Mouse (Mus musculus) right cerebral cortex, postnatal 36 days (tissue): ENCODE data around the gene Tm2d3.
A peak's percentile ranks its signal among the peaks of the same experiment; 100 is the strongest.

Experiments used
- DNase-seq, 2 experiments: peaks; one replicate each; pipeline ENCODE4 v3.0.0; 2022; ENCODE audit warnings: low spot score in 2 of 2, mixed read lengths in 1 of 2

Tm2d3 gene

GRCm38 (mm10) chr7:65690869-65691268 is at the start of gene Tm2d3:
Gene Tm2d3 (plus strand): TSS chr7:65691169.
- DNase-seq, result no peak

GRCm38 (mm10) chr7:65642371-65643304 is 48.3 kb upstream of the Tm2d3 start:
- DNase-seq, result no peak

DNA sequence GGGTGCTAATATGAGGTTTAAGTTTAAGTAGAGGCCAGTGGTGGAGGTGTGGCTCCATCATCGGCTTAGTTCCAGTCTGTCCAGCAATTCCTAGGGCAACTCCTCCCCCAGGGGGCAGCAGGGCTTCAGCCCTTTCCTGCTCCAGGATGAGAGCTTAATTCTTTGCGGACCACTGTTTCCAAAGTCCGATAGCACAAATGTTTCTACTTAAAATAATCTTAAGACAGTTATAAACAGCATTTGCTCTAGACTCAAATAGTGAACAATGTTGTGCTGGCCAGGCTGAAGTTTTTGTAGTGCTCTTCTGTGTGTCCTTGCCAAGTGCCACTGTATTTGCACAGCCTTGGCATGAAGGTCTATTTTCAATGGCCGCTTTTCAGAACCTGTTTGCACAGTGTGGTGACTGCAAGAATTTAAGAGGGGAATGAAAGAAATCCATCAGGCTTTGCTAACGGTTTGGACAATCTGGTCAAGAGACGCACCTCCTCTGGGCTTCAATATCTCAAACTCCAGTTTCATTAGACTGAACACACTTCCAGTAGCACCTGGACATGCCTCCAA is 47.0 kb upstream of the Tm2d3 start:
- DNase-seq, result no peak

DNA sequence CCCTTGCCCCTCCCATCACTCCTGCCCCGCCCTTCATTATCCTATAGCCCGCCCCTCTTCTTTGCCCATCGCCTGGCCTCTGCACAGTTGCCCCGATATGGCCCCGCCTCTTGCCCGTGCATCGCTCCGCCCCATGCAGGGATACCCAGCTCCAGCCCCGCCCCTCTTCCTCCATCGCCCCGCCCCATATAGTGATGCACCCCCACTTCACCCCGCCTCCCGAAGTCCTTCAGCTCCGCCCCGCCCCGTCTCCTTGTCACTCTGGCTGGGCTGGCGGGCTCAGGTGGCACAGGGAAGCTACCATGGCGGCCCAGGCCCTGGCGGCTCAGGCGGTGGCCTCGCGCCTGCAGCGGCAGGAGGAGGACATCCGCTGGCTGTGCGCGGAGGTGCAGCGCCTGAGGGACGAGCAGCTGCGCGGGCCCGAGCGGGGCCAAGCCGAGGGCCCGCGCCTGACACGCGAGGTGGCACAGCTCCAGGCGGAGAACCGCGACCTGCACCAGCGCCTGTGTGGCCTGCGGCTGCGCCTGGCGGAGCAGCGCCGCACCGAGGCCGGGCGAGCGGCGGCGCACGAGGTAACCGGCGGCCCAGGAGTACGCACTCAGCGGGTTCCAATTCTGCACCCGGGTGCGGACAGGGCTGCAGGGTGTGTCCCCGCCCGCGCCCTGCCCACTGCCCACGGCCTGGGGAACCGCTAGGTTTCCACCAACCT is 46.2 kb upstream of the Tm2d3 start, which contains the start of gene Tarsl2:
Gene Tarsl2, plus strand, starts transcription at position 256 of the 709 bp plus-strand sequence.
- DNase-seq, result peak; percentile 93 to 95

DNA sequence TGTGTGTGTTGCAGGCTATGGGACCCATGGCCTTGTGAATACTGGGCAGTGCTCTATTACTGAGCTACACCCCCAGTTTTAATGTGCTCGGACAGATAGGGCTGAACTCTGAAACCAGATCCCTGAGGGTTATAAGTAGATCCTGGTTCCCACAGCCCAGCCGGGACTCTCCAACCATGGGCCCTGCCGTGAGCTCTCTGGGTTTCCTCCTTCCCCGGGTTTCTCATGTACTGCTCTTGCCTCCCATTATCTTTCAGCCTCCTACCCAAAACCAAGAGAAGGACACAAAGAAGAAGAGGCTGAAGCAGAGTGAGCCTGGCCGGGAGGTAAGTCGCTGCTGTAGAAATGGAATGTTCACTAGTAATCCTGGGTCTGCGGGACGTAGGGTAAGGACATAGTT is 45.0 kb upstream of the Tm2d3 start:
- no peak for DNase-seq

DNA sequence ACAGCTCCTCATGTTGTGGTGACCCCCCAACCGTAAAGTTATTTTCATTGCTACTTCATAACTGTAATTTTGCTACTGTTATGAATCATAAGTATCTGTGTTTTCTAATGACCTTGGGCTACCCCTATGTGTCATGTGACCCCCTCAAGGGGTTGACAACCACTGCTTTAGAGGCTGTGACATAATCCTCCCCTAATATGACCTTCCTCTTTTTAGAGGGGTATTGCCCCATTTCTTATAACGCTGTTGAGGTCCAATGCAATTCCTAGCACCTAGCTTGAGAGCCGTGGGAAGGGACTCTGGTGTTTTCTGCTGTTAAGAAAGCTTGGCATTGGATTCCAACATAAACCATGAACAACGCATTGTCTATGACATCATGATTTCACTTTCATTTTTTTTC is 40.3 kb upstream of the Tm2d3 start:
- DNase-seq, result no peak

DNA sequence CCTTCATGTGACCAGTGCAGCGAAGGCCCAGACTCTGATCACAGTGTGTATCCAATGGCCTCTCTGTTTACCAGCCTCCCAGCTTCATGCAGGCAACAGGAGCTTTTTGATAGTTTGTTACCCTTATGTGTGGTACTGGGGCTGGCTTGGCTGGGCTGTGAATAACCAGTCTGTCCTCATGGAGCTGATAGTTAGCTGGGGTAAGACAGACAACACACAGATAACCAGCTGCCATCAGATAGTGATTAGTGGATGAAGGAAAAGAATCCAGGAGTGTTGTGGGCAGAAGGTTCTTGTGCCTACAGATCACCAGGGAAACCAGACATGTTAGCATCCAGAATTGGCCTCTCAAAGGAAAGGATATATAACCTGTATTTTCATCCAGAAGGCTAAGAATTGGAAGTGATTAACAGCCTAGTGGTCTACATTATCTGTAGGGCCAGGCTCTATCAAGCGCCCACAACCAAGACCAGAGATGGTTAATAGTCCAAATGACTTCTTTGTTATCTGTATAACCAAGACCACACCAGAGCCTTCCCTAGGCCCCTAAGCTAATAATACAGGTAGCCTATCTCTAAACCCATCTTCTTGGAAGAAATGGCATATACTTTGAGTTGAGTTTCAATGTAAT is 33.4 kb upstream of the Tm2d3 start:
- no peak for DNase-seq

DNA sequence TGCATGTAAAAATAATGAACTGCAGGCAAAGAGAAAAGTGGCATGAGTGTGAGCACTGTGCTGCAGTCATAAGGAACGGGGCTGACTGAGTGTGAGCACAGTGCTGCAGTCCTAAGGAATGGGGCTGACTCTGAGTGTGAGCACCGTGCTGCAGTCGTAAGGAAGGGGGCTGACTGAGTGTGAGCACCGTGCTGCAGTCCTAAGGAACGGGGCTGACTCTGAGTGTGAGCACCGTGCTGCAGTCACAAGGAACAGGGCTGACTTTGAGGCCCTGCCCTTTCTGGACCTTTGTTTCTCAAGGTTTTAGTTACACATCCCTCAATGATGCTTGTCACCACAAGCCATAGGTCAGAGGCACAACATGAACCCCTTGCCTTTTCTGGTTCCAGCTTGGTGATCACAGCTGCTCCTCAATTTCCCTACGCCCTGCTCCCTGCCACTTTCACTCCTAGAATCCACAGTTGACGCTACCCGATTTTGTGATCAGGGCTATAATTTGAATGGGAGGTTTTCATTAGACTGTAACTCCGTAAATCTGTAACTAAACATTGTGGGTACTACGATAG is 27.7 kb upstream of the Tm2d3 start:
- DNase-seq, result no peak

DNA sequence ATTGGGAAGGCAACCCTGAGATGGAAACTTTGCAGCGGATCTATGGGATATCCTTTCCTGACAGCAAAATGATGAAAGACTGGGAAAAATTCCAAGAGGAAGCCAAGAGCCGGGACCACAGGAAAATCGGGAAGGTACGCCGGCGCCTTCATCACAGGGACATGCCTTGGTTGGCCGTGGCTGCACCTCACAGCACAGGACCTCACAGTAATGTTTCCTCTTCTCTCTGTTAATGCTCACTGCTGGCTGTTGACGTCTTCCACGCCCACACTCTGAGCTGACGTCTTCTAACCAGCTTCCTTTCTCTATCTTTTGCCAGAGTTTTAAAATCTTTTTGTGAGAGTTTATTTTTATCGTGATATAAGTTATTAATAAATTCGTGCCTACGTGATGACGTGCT is 27.1 kb upstream of the Tm2d3 start:
- DNase-seq, result peak in 1 of 2 experiments; percentile 59

GRCm38 (mm10) chr7:65667491-65667890 is 23.5 kb upstream of the Tm2d3 start:
- no peak for DNase-seq

DNA sequence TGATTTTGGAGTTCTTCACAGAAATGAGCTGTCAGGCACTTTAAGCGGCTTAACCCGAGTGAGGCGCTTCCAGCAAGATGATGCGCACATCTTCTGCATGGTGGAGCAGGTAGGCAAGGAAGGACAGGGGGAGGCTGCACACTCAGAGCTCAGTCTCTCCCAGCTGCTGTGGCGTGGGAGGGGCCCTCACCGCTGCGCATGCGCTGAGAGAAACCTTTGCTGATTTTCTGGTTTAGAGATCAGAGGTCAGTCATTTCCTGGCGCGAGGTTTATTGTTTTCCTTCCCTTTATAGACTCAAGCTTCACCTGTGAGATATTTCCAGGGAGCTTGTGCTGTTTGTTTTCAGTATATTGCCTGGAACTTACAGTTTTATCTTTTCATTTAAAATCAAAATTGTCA is 12.9 kb upstream of the Tm2d3 start:
- DNase-seq, result no peak

DNA sequence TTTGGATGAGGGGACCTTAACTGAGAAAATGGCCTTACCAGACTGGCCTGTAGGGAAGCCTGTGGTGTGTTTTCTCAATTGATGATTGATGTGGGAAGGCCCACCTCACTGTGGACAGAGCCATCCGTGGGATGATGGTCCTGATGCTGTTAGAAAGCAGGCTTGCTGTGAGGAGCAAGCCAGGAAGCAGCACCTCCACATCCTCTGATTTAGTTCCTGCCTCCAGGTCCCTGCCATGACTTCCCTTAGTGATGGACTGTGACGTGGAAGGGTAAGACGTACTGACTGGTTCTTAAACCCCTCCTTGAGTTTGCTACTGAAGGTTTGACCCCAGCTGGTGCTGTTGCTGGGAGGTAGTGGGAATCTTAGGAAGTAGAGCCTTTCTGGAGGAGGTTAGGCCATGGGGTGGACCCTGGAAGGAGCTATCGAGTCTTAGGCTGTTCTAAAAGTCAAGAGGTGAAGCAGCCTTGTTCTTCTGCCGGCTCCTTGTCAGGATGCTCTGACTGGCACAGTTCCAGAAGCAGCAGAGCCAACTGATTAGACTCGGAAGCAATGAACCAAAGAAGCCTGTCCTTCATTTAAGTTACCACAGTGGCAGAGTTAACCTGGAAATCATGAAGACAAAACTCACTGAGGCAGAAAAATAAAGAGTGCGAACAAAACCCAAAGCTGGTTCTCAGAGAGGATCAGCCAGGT is 11.9 kb upstream of the Tm2d3 start:
- no peak for DNase-seq

GRCm38 (mm10) chr7:65681166-65681565 is 9.8 kb upstream of the Tm2d3 start:
- DNase-seq, result no peak

DNA sequence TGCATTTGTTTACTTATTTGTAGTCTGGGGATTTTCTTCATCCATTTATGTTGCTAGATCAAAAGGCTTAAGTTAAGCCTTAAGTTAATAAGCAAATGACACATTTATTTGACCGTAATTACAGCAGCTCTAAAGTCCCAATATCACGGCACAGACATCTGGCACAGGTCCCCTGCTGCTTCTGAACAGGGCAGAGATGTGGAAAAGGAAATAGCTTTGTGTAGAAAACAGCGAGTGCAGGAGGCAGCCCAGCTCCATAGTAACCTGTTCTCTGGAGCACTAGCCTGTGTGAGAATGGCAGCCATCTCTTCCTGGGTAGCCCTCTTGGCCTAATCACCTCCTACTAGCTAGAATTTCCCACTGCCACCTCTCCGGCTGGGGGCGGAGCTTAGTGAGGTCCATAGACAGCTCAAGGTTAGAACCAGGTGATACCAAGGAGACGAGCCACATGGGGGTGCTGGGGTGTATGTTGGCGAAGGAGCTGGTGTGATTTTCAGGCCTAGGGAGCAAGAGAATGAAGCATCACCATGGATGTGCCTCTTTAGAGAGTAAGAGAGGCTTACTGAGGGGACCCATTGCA is 6.6 kb upstream of the Tm2d3 start:
- no peak for DNase-seq

DNA sequence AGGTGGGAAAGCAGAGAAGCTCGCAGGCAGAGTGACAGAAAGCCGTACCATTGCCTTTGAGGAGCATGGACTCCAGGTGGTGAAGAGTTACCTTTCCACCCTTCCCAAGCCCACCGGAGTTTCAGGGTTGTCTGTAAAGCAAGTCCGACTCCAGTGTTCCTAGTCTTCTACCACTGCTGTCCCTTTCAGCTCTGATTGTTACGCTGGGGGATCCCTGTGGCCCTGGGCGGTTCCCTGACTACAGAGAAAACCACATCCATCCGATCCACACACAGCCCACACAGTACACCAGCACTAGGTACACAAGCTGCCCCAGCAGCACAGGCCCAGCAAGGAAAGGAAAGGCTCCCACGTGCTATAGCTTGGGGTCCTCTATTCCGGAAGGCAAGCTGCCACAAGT is 4.3 kb upstream of the Tm2d3 start:
- no peak for DNase-seq

DNA sequence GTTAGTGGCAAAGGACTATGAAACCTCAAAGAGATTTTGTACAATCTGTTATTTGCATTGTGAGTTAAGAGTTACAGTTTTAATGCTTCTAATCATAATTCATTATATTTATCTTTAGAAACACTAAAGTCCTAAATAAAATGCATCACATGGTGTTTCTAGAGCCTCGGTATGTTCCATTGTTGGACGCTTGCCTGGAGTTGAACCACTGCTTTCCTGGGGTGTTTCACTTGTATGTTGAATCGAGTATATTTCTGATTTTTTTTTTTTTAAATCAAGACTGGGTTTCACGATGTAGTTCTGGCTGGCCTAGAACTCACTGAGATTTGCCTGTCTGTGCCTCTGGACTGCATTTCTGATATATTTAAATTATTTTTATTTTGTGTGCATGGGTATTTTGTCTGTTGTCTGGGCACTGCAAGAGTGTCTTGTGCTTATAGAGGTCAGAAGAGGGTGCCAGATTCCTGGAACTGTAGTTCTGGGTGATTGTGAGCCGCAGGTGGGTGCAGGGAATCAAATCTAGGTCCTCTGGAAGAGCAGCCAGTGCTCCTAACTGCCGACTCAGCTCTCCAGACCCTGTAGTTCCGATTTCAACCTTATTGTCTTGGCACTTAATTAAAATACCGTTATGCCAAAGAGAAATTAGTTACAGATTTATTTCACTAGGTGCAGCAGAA is 1.1 kb downstream of the Tm2d3 start:
- no peak for DNase-seq

GRCm38 (mm10) chr7:65692883-65693282 is 1.9 kb downstream of the Tm2d3 start:
- no peak for DNase-seq

DNA sequence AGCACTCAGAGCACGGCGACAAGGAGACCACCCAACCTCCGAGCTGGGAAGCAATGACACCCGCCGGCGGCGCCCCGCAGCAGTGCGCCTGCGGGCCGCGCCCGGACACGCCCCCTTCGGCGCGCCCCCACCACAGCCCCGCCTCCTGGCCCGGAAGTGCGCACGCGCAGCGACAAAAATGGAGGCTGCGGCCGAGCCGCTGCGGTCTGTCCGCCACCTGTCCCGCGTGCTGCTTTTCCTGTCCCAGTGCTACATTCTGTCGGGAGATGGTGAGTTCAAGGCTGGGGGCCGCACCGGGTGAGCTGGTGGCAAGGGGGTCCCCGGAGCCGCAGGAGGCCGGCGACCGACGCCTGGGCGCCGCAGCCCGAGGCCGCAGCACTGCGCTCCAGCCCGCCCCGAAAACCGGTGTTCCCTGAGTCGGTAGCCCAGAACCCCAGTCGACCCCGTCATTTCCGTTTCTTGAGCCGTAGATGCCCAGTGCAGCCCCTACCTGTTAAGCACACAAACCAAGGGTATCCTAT is 2.4 kb downstream of the Tm2d3 start:
- peak; percentile 70 to 80 for DNase-seq

DNA sequence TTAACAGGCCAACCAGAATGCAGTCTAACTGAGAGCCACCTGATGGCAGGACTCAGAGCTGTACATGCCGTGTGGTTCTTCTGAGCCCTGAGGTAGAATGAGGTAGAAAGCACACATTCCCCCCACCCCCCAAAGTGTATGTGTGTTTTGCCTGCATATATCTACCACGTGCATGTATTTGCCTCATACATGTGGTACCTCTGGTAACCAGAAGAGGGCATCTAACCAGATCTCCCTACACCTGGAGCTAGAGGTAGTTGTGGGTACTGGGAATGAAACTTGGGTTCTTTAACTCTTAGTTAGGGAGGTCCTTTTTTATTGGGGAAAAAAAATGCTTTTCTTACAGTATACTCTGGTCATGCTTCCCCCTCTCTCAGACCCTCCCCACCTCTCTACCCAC is 5.5 kb downstream of the Tm2d3 start:
- no peak for DNase-seq

GRCm38 (mm10) chr7:65702076-65702475 is 11.1 kb downstream of the Tm2d3 start:
- DNase-seq, result no peak
